Mouse (Mus musculus) gastrocnemius, postnatal 14 days (tissue): Measurements from ENCODE around the gene Sdc1. TPM values are rescaled to one million over a fixed set of nuclear protein-coding genes. Genes with fewer than 3 reads are reported as not detected.

ENCODE experiments used
- DNase-seq: peaks from one replicate; pipeline ENCODE4 v3.0.0; 2021; ENCODE audit warnings: mixed read lengths
- intact Hi-C: fragments of 180-260 bp; cut with DNase I; formaldehyde crosslinking; loops from one replicate; pipeline ENCODE4 v1.15.1; 2025; ENCODE audit warnings: low total_unique reads
- long read RNA-seq, 2 experiments: library from polyadenylated mRNA; stranded (forward); transcript quantifications; one replicate each; pipeline ENCODE4 v2.0.0; 2021
- total RNA-seq, 2 experiments: library from RNA; stranded (reverse); gene quantifications; 2 replicates each; pipeline ENCODE4 v1.2.3; 2021

Sdc1 gene
- total RNA-seq: 10 to 100 TPM in 1 of 2 experiments, 1 to 10 TPM in 1; 8.3 to 11.2 TPM
- long read RNA-seq, experiment 1, transcript Sdc1-201 (5 exons, 3,157 nt): major isoform, 9 of 15 reads
- long read RNA-seq, experiment 1, partial matches to known transcripts: 4 of 15 reads
- long read RNA-seq, experiment 1, other reads (novel, unspliced or antisense): 2 of 15 reads
- long read RNA-seq, experiment 2, transcript Sdc1-201 (5 exons, 3,157 nt): major isoform, 8 of 12 reads
- long read RNA-seq, experiment 2, partial matches to known transcripts: 1 of 12 reads
- long read RNA-seq, experiment 2, other reads (novel, unspliced or antisense): 3 of 12 reads

DNA sequence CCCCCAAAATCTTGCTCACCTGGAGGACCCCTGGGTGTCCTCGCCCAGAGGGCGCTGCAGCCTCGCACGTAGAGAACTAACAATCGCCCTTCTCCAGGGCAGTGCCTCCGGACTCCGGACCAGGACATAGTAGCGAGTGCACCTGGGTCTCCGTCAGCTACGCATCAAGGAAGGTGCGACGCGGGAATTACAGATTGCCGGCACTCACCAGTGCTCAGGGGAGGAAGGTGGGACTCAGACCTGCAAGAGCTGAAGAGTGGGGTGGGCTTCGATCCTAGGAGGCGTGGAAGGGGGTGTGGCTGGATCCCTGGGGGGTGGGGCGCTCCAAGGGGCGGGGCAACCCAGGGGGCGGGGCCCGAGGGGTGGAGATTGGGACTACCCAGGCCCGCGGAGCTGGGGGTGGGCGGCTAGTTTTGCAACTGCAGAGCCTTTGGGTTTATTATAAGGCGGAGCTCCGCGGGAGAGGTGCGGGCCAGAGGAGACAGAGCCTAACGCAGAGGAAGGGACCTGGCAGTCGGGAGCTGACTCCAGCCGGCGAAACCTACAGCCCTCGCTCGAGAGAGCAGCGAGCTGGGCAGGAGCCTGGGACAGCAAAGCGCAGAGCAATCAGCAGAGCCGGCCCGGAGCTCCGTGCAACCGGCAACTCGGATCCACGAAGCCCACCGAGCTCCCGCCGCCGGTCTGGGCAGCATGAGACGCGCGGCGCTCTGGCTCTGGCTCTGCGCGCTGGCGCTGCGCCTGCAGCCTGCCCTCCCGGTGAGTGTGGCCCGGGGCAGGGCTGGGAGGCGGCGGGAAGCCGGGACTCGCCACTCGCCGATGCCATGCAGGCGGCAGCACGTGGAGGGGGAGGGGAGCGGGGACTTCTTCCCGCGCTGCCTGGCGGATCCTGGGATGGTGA, at the start of gene Sdc1:
Gene Sdc1 (plus strand): TSS at position 378 of the 898 bp plus-strand sequence.
- DNase-seq: peak; percentile 77
- intact Hi-C loops: no loop called here

DNA sequence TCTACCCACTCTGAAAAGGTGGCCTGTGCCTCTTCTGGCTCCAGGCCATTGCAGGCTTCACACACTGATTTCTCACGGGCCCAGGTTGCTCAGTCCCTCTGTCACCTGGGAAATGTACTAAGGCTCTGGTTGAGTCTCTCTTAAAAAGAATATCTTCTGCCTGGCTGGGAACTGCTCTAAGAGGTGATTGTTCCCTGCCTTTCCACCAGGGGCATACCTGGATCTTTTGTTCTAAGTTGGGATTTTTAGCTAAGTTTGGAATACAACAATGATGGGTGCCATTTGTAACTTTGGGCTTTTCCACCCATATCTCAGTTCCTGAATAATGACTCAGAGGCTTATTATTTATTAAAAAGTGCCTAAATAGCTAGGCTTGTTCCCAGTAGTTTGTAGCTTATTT, 44.2 kb upstream of the Sdc1 start:
- intact Hi-C loops: no loop called here
- no peak for DNase-seq

DNA sequence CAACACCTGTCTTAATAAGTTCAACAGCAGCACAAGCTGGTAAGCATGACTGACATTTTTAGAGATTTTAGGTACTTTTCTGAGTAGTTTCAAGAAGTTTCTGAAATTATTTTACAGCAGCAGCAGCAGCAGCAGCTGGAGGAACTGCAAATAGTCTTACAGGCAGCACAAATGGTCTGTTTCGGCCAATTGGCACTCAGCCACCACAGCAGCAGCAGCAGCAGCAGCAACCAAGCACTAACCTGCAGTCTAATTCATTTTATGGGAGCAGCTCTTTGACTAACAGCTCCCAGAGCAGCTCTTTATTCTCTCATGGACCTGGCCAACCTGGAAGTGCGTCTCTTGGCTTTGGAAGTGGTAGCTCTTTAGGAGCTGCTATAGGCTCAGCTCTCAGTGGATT, 42.4 kb upstream of the Sdc1 start:
- intact Hi-C loops: no loop called here
- peak; percentile 33 for DNase-seq

DNA sequence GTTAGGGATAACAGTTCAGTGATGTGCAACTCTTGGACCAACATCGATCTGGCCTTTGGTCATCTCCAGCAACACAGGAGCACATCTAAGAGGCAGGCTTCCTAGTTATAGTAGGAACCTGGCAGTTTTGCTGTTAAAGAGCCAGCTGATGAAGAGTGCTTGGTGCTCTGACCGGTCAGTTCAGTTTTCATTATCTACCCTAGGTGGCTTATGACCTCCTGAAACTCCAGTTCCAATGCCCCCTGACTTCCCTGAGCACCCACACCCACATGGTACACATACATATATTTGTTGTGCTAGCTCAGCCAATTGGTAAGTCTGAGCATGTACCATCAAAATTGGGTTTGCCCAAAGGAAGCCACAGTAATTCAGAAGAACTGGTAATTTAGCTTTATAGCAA, 17.5 kb upstream of the Sdc1 start:
- DNase-seq: no peak
- intact Hi-C loops: no loop called here

DNA sequence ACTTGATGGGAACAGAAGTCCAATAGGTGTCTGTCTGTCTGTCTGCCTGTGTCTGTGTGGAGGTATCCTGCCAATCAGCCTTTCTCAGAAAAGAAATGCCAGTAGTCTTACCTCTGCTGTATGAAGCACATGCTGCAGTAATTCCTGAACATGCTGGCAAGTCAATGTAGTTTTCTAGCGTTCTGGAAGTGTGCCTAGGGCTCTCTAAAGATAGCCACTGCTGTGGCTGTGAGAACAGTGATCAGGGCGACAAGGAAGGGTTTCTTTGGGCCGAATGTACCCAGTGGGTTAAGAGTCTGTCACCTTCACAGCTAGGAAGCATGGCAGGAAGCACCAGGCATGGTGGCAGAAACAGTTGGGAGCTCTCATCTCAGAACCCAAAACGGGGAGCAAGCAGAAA, 17.0 kb upstream of the Sdc1 start:
- intact Hi-C loops: no loop called here
- no peak for DNase-seq

DNA sequence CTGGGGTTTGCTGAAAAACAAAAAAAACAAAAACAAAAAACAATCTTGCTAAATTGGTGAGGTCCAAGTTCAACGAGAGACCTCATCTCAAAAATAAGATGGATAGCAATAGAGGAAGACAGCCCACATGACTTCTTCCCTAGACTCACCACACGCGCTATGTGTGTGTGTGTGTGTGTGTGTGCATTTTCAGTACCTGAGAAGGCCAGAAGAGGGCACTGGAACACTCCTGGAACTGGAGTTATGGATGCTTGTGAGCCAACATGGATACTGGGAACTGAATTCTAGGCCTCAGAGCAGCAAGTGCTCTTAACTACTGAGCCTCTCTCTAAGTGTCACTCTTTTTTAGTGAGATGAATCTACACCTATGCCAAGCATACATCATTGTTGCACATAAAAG, 13.1 kb upstream of the Sdc1 start:
- no peak for DNase-seq
- intact Hi-C loops: no loop called here

DNA sequence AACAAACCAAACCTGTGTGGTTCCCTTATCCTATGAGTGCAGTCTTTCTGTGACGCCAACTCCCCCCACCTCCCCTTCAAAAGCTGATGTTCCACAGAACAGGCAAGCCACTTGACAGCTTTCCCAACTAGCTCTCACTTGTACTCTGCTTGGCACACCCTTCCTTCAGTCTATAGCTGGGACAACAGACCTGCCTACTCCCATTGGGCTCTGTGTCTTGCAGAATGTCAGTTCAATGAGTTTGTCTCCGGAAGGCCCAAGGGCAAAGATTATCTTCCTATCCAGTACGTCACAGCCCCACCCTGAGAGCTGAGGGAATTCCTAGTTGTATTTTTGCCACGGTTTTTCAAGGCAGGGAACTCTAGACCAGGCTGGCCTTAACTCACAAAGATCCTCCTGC, 12.0 kb upstream of the Sdc1 start:
- intact Hi-C loops: no loop called here
- DNase-seq: no peak

DNA sequence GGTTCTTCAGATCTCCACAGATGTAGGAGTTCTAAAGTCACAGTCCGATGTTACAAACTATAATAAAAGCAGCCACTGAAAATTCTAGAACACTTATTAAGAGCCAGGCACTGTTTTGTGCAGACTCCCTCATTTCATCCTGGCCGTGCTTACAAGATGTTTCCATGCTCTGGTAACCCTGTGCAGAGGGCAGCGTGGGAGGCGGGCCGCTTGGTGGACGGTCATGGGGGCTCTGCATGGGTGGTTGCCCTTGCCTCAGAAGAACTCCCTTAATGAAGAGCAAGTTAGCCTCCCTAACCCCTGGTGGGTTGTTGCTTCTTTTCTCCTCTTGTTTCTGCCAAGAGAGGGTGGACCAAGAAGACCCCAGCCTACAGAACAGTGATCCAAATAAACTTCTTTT, 11.3 kb upstream of the Sdc1 start:
- intact Hi-C loops: loop anchor here (10.0 kb wide), 1 partner anchor 245 kb away; no protein-coding TSS in a partner anchor
- no peak for DNase-seq

DNA sequence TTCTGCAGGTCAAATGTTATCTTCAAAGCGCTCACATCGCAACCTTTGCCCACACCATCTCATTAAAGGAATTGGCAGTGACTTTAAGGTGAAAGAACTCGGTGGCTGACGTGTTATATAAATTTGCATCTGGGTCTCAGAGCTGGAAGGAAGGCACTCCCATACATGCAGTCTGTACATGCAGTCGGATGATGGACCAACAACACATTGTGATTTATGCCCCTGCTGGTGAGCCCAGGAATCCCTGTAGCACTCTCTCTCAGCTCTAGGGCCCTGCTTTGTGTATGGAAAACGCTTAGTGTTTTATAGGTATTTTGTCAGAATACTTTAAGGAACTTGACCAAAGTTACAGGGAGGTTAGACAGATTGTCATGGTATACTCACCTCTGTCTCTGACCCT, 10.6 kb upstream of the Sdc1 start:
- intact Hi-C loops: loop anchor here (10.0 kb wide), 1 partner anchor 244 kb away; no protein-coding TSS in a partner anchor
- DNase-seq: no peak

DNA sequence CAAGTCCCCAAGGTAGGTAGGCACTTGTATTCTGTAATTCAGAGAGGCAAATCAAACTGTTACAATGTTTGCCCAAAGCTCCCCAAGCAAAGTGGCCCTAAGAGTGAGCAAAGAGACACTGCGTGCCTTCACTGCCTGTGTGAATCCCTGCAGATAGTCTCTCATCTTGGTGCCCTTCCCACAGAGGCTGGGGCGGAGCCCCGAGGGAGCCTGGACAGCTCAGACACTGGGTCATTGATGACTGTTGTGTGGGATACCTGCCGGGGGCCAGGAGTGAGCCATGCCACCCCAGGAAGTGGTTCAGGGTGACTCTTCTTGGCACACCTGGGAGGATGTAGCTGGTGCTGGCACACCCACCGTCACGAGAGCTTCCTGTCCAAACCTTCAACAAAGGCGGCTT, 10.1 kb upstream of the Sdc1 start:
- intact Hi-C loops: loop anchor here (10.0 kb wide), 1 partner anchor 244 kb away; no protein-coding TSS in a partner anchor
- DNase-seq: no peak

DNA sequence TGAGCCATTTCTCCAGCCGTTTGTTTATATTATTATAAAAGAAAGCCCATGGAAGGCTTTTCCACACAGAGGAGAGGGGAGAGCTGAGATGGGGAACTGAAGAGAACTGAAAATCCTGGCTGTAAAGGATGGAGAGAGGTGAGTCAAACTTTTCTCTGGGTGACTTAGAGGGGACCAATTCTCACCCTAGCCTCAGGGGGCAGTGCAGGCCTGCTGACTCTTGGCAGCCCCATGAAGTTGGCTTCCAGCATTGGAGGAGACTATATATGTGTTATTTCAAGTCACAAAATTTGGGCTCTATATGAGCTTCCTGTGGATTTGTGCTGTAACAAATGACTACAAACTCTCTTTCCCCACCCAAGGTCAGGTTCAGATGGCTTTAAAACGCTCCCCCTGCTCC, 8.5 kb upstream of the Sdc1 start:
- intact Hi-C loops: loop anchor here (10.0 kb wide), 1 partner anchor 242 kb away; no protein-coding TSS in a partner anchor
- DNase-seq: no peak

DNA sequence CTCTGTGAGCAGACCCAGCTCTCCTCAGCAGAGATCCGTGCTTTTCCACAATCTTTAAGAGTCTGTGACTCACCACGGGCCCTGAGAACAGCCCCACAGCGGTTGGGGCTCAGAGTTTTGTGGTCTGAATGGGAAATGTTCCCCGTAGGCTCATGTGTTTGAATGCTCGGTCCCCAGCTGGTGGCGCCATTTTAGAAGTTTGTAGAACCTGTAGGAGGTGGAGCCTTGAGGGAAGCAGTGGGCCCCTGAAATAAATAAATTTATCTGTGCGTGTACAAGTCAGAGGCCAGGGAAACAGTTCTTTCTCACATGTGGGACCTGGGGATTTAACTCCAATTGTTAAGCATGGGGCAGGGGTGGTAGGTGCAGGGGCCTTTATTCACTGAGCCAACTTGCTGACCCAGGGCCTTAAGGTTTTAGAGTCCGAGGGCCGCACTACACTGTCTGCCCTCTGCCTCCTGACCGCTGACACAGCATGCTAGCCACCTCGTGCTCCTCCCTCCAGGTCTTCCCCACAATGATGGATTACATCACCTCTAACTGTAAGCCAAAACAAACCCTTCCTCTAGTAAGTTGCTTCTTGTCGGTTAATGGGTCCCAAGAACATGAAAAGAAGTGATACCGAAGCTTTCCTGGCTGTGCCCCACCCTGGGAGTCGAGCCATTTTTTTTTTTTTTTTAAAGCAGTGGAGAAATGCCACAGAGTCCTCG, 6.7 kb upstream of the Sdc1 start:
- no peak for DNase-seq
- intact Hi-C loops: loop anchor here (10.0 kb wide), 1 partner anchor 240 kb away; no protein-coding TSS in a partner anchor

DNA sequence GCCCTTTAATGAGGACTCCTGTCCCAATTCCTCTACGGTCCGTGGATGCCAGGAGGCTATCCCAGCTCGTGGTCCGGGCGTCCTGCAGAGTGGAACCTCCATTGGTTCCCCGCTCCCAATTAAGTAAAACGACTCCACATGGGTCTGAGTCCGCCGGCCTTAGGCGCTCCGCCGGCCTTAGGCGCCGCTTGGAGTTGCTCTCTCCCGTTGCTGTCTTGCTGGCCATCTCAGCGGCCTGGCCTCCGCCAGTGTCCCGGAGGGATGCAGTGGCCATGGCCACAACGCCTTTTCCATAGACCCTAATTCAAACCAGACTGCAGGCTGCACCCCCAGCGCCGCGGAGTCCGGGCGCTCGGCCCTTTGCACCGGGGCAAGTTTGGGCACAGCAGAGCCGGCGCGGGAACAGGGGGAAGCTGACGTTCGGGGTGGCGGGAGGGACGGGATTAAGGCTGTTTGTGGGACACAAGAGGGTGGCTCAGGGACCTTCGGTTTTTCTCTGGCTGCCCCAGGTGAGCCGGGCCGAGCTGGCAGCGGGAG, 789 bp downstream of the Sdc1 start:
- DNase-seq: peak; percentile 32
- intact Hi-C loops: no loop called here

DNA sequence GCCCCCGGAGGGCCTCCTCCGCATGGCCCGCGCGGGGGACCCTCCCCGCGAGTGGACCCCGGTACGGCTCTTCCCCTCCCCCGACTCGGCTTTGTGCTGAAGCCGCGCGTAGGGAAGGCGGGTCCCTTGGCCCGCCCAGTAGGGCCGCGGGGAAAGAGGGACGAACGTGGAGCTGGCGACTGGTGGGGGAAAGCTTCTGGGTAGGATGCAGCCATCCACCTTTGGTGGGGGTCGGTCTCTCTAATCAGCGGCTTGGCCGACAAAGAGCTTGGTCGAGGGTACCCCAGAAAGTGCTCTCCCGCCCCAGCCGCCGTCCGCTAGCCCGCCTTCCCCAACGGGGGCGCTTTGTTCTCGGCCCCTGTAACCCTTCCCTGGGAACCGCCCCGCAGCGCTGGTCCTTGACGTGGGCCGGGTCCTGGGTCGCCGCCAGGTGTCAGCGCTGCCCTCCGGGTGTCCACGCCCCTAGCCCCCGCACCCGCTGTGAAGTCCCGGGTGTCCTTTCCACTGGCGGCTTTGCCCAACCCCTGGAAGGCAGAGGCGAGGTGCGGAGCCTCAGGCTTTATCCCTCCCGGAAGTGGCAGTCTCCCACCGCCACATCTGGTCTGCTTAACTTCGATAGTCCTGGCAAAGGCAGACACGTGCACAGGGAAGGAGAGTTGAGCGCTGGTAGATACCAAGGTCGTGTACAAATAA, 1.5 kb downstream of the Sdc1 start:
- peak; percentile 56 for DNase-seq
- intact Hi-C loops: no loop called here

DNA sequence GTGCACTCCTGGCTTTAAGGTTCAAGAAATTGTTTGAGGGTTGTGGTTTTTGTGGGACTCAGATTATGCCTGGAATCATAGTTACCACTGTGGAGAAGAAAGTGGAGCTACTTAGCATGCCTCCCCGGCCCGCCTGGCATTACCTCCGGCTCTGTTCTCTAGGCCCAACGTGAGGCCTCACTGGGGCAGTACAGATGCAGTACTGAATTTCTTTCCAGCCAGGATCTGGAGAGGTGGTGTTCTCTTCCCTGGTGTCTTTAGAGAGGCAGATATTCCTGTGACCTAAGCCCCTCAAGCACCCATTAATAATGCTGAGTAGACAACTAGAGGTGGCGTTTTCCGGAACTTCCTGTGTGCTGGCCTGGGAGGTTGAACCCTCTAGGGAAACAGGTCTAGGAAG, 2.2 kb downstream of the Sdc1 start:
- no peak for DNase-seq
- intact Hi-C loops: no loop called here

DNA sequence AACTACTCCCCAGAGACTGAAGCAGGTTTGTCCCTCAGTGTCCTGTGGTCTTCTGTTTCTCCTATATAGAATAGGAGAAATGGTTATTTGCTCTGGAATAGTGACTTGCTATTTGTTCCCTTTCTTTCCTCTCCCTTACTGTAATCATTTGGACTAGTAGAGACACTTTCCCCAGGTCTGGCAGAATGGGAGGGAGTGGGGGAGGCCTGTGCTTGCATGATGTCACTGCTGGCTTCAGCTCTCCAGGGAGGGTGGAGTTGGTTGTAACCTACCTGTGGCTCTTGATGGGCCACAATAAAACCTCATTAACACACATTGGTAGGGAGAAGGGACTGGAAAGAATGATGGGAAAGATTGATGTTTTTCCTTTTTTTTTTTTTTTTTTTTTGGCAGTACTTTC, 3.1 kb downstream of the Sdc1 start:
- intact Hi-C loops: no loop called here
- no peak for DNase-seq

DNA sequence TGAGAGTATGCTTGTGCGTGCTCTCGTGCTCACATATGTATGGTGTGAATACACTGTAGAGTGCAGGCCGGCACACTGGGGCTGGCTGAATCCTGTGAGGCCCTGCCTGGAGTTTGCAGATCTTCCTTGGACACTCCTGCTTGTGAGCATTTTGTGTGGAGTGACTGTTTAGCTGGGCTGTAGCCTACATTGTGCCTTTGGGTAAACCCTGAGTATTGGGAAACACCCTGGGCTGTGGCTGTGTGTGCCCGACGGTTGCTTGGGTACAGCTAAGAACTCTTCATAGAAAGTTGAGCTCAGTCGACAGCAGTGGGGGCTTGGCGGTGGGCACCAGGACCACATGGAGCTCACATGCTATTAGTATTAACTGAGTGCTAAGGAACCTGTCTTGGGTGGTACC, 5.1 kb downstream of the Sdc1 start:
- intact Hi-C loops: loop anchor here (5.0 kb wide), 1 partner anchor 96 kb away; no protein-coding TSS in a partner anchor
- no peak for DNase-seq

DNA sequence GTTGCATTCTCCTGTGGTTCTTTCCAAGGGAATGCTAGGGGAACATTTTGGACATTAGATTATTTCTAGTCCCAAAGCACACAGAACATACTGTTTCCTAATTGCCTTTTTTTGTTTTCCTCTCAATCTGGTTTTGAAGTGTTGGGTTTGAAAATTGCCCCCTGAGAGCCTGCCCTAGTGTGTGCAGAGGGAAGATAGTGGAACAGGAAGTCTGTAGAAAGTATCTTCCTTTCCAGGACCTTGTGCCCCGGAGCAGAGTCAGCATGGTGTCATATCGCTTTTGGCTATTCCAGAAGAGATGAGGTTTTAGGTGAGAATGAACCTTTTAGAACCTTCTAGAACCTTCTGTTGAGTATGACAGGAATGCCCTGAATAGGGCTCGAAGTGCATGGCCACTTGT, 5.6 kb downstream of the Sdc1 start:
- intact Hi-C loops: loop anchor here (5.0 kb wide), 1 partner anchor 96 kb away; no protein-coding TSS in a partner anchor
- no peak for DNase-seq

DNA sequence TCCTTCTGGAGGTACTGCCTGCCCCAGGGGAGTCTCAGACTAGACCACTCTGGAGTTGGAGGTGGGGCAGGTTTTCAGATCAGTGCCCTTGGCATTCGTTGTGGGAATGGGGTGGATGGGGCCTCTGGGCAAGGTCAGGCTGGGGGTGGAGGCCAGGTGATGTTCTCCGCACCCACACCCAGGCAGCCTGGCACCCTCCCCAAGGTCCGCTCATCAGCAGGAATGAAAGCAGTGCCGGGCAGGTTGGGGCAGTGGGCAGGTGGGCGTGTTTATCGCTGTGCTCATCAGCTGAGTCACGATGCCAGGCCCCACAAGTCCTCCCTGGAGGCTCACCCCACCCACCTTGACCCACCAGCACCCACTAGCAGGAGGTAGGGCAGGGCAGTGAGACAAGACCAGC, 7.0 kb downstream of the Sdc1 start:
- DNase-seq: no peak
- intact Hi-C loops: loop anchor here (5.0 kb wide), 1 partner anchor 94 kb away; no protein-coding TSS in a partner anchor
